Mouse (Mus musculus) midbrain, embryonic 12.5 days (tissue): ENCODE measurements around the gene Jazf1. TPM values are rescaled to one million over a fixed set of nuclear protein-coding genes. Genes with fewer than 3 reads are reported as not detected.

Experiments used
- ATAC-seq: fragments of 200-750 bp; cut with Nextera tagmentation; 2 replicates; pipeline ENCODE4 v1.8.0; 2017; ENCODE audit warnings: low read depth, moderate TSS enrichment, moderate library complexity; ENCODE audit not compliant: low FRiP score
- H3K27ac ChIP-seq: fragments of 300-500 bp; sonication (generic); replicated peaks from 2 replicates; pipeline ENCODE4 v1.5.1; 2016; ENCODE audit warnings: mild to moderate bottlenecking
- H3K27me3 ChIP-seq: fragments of 300-500 bp; sonication (generic); 2 replicates; pipeline ENCODE4 v1.6.1; 2016; ENCODE audit warnings: mild to moderate bottlenecking
- H3K36me3 ChIP-seq: fragments of 300-500 bp; sonication (generic); 2 replicates; pipeline ENCODE4 v1.6.1; 2016
- H3K4me1 ChIP-seq: fragments of 300-500 bp; sonication (generic); 2 replicates; pipeline ENCODE4 v1.6.1; 2016
- H3K4me2 ChIP-seq: fragments of 300-500 bp; sonication (generic); replicated peaks from 2 replicates; pipeline ENCODE4 v1.6.1; 2016; ENCODE audit warnings: mild to moderate bottlenecking, moderate library complexity
- H3K4me3 ChIP-seq: fragments of 300-500 bp; sonication (generic); 2 replicates; pipeline ENCODE4 v1.5.1; 2016; ENCODE audit warnings: mild to moderate bottlenecking
- H3K9ac ChIP-seq: fragments of 300-500 bp; sonication (generic); replicated peaks from 2 replicates; pipeline ENCODE4 v1.6.1; 2016; ENCODE audit warnings: mild to moderate bottlenecking, moderate library complexity
- H3K9me3 ChIP-seq: fragments of 300-500 bp; sonication (generic); 2 replicates; pipeline ENCODE4 v1.6.1; 2016; ENCODE audit warnings: mild to moderate bottlenecking
- WGBS: fragments of 180-500 bp; shearing (Covaris S2); methylation state at CpG from one replicate; pipeline ENCODE4 v1.1.7; 2016; 5-methylcytosine and 5-hydroxymethylcytosine counted together
- polyA plus RNA-seq: library from polyadenylated mRNA; unstranded; fragments of >200 nt; fragmentation: Nextera tagmentation; extraction: Ambion mirVana; gene quantifications from 2 replicates; pipeline ENCODE4 v1.2.1, GENCODE M21; 2016

Gene Jazf1
- polyA plus RNA-seq, 1 experiment from 2014 or later, result 12.3 TPM

DNA sequence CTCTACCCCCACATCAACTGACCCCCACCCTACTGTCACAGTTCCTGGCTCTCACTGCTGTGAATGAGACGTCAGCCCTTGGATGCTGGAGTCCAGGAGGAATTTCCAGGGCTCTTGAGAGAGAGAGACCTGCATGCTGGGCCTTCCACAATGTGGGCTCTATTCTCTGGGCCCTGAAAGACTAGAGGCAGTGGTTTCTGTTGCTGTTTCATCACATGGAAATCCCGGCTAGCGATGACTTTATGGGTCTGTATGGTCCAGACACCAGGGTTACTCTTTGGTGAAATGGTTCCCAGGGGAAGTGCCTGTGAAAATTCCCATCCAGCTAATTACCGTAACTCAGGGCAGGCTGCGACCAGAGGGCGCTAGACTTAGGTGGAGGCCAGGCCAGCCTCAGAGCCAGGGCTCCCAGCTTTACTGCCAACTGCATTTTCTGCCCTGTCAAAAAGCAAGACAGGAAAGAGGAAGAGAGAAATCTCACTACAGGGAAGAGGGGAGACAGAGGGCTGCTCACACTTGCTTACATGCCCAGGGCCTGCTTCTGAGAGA, 271.1 kb downstream of the Jazf1 start:
- ATAC-seq, result no peak
- Histone ChIP-seq H3K36me3 (no peaks in the 10 kb centered on the region), H3K27me3 (no peaks in the 10 kb centered on the region), H3K9me3 (no peaks in the 10 kb centered on the region), H3K9ac (no peak overlapping the region), H3K4me1 (peaks cover 9% of the 10 kb centered on the region), H3K27ac (no peak overlapping the region), H3K4me2 (no peak overlapping the region), H3K4me3 (no peak overlapping the region)
- WGBS, result 52% methylated on average over 6 of the region's 6 CpGs

DNA sequence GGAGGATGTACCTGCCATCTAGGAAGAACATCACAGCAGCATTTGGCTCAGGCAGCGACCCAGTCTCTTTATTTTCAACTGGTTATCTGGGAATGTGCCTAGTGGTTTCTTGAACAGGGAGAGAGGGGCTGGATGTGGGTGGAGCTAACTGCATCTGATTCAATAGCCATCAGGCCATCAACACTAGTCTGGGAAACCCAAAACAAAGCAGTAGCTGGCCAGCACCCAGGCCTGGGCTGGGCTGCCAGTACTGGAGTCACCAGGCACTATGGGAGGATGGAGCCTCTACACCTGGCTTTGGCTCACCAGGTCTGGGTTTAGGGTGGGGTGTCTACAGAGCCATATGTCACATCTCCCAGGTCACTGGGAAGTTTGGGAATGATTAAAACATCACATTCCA, 271.7 kb downstream of the Jazf1 start:
- Histone ChIP-seq H3K27me3 (no peaks in the 10 kb centered on the region), H3K9me3 (no peaks in the 10 kb centered on the region), H3K4me3 (no peak overlapping the region), H3K36me3 (no peaks in the 10 kb centered on the region), H3K4me2 (no peak overlapping the region), H3K4me1 (peaks cover 9% of the 10 kb centered on the region), H3K27ac (no peak overlapping the region), H3K9ac (no peak overlapping the region)
- ATAC-seq, result no peak
- 67% methylated on average over 1 of the region's 1 CpGs for WGBS

DNA sequence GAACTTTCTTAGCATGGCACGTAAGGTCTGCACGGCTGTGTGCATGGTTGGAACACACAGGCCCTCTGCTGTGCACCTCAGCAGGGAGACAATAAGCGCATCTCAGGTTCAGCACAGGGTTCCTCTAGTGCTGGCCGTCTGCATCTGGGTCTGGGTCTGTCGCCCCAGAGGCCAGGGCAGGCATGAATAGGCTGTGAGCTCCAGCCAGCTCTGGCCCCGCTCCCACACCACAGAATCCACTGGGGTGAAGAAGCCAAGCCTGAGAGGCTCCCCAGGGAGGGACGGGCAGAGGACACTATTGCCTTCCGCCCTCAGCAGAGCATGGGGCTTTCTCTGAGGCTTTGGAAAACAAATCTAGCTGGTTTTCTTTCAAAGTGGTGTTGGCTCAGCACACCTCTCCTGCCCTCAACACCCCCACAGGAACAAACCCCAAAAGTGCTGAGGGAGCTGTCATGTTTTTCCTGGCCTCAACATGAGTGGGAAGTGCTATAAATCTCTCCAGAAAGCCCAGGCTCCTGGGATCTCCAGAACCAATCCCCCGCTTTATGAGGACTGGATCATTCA, 272.3 kb downstream of the Jazf1 start:
- no peak overlapping the region for H3K27ac ChIP-seq
- no peaks in the 10 kb centered on the region for H3K36me3 ChIP-seq
- H3K9ac ChIP-seq, result no peak overlapping the region
- ATAC-seq, result no peak
- H3K4me1 ChIP-seq, result peaks cover 9% of the 10 kb centered on the region
- H3K4me2 ChIP-seq, result no peak overlapping the region
- WGBS, result 71% methylated on average over 9 of the region's 9 CpGs
- no peaks in the 10 kb centered on the region for H3K27me3 ChIP-seq
- H3K4me3 ChIP-seq, result no peak overlapping the region
- H3K9me3 ChIP-seq, result no peaks in the 10 kb centered on the region

DNA sequence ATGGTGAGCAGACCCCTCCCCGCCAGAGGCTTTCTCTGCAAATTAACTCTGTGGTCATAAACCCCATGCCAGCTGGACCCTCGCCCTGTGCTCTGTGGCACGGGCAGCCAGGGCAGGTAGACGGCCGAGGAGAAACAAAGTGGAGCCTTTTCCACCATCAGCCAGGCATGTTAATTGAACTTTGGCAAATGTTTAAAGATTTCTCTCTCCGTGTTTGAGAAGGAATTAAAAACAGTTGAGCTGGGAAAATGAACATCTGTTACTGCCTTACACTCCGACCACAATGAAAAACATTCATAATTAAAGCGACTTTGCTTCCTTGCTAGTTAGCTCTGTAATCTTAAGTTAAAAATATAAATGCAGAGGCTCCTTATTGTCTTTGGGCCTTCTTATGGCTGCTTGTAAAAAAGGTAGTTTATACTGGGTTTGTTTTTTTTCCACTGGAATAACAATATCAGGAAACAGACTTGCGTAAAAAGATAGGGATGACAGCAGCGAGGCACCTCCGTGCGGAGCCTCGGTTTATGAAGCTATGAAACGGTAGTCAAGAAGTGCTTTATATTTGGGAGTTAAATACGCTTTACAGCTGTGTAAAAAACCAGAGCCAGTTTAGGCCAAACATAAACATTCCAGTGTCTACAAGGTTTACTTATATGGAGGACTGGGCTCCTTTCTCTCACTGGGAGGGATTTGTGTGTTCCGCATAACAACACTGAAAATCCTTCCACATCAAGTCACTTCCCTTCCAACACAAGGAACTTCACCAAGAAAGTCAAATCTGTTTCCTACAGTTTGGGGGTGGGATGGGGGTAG, 273.2 kb downstream of the Jazf1 start:
- no peak overlapping the region for H3K4me2 ChIP-seq
- peaks cover 11% of the 10 kb centered on the region for H3K4me1 ChIP-seq
- no peak overlapping the region for H3K9ac ChIP-seq
- H3K4me3 ChIP-seq, result no peak overlapping the region
- H3K27me3 ChIP-seq, result no peaks in the 10 kb centered on the region
- H3K9me3 ChIP-seq, result no peaks in the 10 kb centered on the region
- no peaks in the 10 kb centered on the region for H3K36me3 ChIP-seq
- ATAC-seq, result no peak
- WGBS, result 69% methylated on average over 16 of the region's 16 CpGs
- no peak overlapping the region for H3K27ac ChIP-seq

GRCm38 (mm10) chr6:52792455-52792854, 276.0 kb downstream of the Jazf1 start:
- Histone ChIP-seq H3K4me2 (no peak overlapping the region), H3K36me3 (no peaks in the 10 kb centered on the region), H3K4me1 (peaks cover 18% of the 10 kb centered on the region), H3K27ac (no peak overlapping the region), H3K4me3 (no peak overlapping the region), H3K27me3 (no peaks in the 10 kb centered on the region), H3K9me3 (no peaks in the 10 kb centered on the region), H3K9ac (no peak overlapping the region)
- WGBS, result 81% methylated on average over 3 of the region's 3 CpGs
- ATAC-seq, result no peak

DNA sequence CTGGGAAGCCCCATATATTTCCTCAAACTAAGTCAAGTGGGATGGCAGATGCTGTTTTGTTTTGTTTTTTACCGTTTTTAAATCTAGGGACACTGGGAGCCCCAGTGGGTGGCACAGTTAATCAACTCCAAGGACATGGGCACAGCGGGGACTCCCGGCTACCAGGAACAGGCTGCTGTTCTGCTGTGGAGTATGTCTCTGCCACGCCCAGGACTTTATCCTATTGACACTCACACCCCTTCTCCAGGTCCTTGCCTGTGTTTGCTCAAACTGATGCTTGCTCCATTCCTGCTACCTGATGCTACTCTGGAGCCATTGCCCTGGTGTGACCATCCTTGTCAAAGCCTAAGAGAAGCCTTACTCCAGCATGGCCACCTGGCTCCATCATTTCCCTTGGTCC, 277.6 kb downstream of the Jazf1 start:
- Histone ChIP-seq H3K27ac (no peak overlapping the region), H3K4me3 (no peak overlapping the region), H3K4me1 (peaks cover 12% of the 10 kb centered on the region; the same call in 1 of the 2 replicates), H3K36me3 (no peaks in the 10 kb centered on the region), H3K9ac (no peak overlapping the region), H3K4me2 (no peak overlapping the region), H3K27me3 (no peaks in the 10 kb centered on the region), H3K9me3 (no peaks in the 10 kb centered on the region)
- WGBS, result 84% methylated on average over 4 of the region's 4 CpGs
- ATAC-seq, result no peak

DNA sequence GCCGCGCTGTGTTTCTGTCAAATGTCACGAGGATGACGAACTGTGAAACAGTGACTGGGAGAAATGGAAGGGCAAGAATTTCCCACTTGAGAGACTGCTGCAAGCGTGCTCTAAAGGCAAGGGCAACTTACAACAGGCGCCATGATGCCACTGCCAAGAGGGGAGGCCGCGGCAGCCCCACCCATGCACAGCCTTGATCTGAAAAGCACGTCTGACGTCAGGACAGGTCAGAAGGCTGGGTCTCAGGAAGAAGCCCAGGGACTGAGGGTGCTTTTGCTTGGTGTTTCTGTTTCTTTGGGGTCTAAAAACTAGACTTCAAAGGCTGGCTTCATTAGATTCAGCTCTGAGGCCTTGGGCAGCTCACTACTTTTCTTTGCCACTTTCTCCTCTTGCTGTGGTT, 278.1 kb downstream of the Jazf1 start:
- no peak overlapping the region for H3K4me3 ChIP-seq
- no peaks in the 10 kb centered on the region for H3K36me3 ChIP-seq
- ATAC-seq, result no peak
- H3K27ac ChIP-seq, result no peak overlapping the region
- 88% methylated on average over 10 of the region's 10 CpGs for WGBS
- H3K4me2 ChIP-seq, result no peak overlapping the region
- H3K9me3 ChIP-seq, result no peaks in the 10 kb centered on the region
- H3K27me3 ChIP-seq, result no peaks in the 10 kb centered on the region
- no peak overlapping the region for H3K9ac ChIP-seq
- peaks cover 11% of the 10 kb centered on the region; the same call in 1 of the 2 replicates for H3K4me1 ChIP-seq

DNA sequence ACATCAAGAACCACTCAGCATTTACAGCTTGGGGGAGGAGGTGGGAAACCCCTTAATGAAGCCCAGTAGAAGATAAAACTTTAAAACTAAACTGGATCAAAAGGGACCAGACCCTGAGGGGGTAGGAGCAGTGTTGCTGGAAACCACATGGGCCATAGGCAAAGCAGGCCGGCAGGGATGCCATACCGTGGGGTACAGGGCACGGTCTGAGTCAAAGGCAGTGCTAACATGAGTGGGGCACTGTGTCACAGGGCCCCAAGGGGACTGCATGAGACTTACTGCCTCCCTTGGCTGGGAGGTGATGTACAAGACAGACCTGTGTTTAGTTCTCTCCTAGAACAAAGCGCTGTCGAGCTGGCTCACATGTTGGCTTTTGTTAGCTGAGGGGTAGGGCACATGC, 288.9 kb downstream of the Jazf1 start:
- Histone ChIP-seq H3K9me3 (no peaks in the 10 kb centered on the region), H3K27ac (no peak overlapping the region), H3K36me3 (no peaks in the 10 kb centered on the region), H3K27me3 (no peaks in the 10 kb centered on the region), H3K9ac (no peak overlapping the region), H3K4me1 (no peaks in the 10 kb centered on the region), H3K4me2 (no peak overlapping the region), H3K4me3 (no peak overlapping the region)
- WGBS, result 84% methylated on average over 5 of the region's 5 CpGs
- ATAC-seq, result no peak

DNA sequence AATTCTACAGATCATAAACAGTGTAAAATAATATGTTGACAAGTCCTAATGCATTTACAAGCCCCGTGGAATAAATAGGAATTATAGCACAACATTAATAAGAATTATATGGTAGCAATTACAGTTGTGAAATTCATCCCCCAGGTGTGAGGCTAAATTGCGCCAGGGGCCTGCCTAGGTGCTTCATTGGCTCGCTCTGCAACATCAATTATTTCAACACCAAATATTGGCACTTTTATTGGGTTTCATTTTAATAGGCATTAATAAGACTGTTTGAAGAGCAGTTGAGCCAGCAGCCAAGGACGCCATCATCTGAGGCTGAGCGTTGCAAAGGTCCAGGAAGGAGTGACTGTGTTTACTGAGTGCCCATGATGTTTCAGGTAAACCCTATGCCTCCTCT, 289.9 kb downstream of the Jazf1 start:
- ATAC-seq, result no peak
- H3K27me3 ChIP-seq, result no peaks in the 10 kb centered on the region
- no peak overlapping the region for H3K27ac ChIP-seq
- no peaks in the 10 kb centered on the region for H3K36me3 ChIP-seq
- no peaks in the 10 kb centered on the region for H3K4me1 ChIP-seq
- no peak overlapping the region for H3K4me3 ChIP-seq
- WGBS, result 91% methylated on average over 5 of the region's 5 CpGs
- no peak overlapping the region for H3K9ac ChIP-seq
- no peaks in the 10 kb centered on the region for H3K9me3 ChIP-seq
- no peak overlapping the region for H3K4me2 ChIP-seq

DNA sequence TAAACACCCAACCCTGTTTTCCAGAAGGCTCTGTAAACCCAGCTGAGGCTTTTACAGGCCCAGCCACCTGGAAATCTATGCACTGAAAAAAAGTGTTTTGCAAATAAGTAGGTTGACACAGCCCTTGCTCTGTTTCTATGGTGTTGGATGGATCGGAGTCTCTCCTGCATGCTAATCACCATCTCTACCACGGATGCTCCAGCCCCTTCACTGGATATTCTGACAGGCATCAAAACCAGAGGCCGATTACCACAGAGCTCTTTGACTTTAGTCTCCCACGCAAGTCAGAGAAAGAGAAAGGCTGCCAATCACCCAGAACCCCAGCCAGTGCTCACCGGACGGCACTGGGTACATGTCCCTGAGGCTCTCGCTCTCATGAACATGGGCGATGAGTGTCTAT, 291.4 kb downstream of the Jazf1 start:
- Histone ChIP-seq H3K4me1 (no peaks in the 10 kb centered on the region), H3K4me2 (no peak overlapping the region), H3K27me3 (no peaks in the 10 kb centered on the region), H3K9me3 (no peaks in the 10 kb centered on the region), H3K27ac (no peak overlapping the region), H3K36me3 (no peaks in the 10 kb centered on the region), H3K4me3 (no peak overlapping the region), H3K9ac (no peak overlapping the region)
- WGBS, result 90% methylated on average over 8 of the region's 8 CpGs
- no peak for ATAC-seq

GRCm38 (mm10) chr6:52775956-52776355, 292.5 kb downstream of the Jazf1 start:
- no peak overlapping the region for H3K9ac ChIP-seq
- H3K4me1 ChIP-seq, result no peaks in the 10 kb centered on the region
- H3K9me3 ChIP-seq, result no peaks in the 10 kb centered on the region
- WGBS, result 85% methylated on average over 8 of the region's 8 CpGs
- ATAC-seq, result no peak
- no peaks in the 10 kb centered on the region for H3K27me3 ChIP-seq
- H3K36me3 ChIP-seq, result no peaks in the 10 kb centered on the region
- no peak overlapping the region for H3K4me3 ChIP-seq
- H3K4me2 ChIP-seq, result no peak overlapping the region
- no peak overlapping the region for H3K27ac ChIP-seq

- WGBS, result 85% methylated on average over 3 of the region's 3 CpGs
- Histone ChIP-seq H3K9ac (no peak overlapping the region), H3K4me3 (no peak overlapping the region), H3K4me1 (no peaks in the 10 kb centered on the region), H3K9me3 (no peaks in the 10 kb centered on the region), H3K36me3 (peaks cover 3% of the 10 kb centered on the region; the same call in 1 of the 2 replicates), H3K27me3 (no peaks in the 10 kb centered on the region), H3K4me2 (no peak overlapping the region), H3K27ac (no peak overlapping the region)
- ATAC-seq, result no peak
Observed at GRCm38 (mm10) chr6:52775350-52775749, 293.1 kb downstream of the Jazf1 start.
